Mouse (Mus musculus) liver, embryonic 15.5 days (tissue): Measurements from ENCODE around the gene BC067074. TPM values are rescaled to one million over a fixed set of nuclear protein-coding genes. Genes with fewer than 3 reads are reported as not detected.
"Not testable (repeated sequence)": the region's sequence is repeated elsewhere in the genome, so short reads cannot be mapped to it uniquely, and the experiment has no call there.

Source experiments
- ATAC-seq: fragments of 200-750 bp; cut with Nextera tagmentation; 2 replicates; pipeline ENCODE4 v1.8.0; 2017; ENCODE audit warnings: moderate number of reproducible peaks, mild to moderate bottlenecking, moderate library complexity; ENCODE audit not compliant: insufficient read depth
- H3K27ac ChIP-seq: fragments of 300-500 bp; sonication (generic); replicated peaks from 2 replicates; pipeline ENCODE4 v1.5.1; 2015; ENCODE audit warnings: mild to moderate bottlenecking, inconsistent platforms
- H3K27me3 ChIP-seq: fragments of 300-500 bp; sonication (generic); 2 replicates; pipeline ENCODE4 v1.6.1; 2015; ENCODE audit warnings: mild to moderate bottlenecking, inconsistent platforms
- H3K36me3 ChIP-seq: fragments of 300-500 bp; sonication (generic); replicated peaks from 2 replicates; pipeline ENCODE4 v1.6.1; 2015; ENCODE audit warnings: moderate library complexity, mild to moderate bottlenecking, inconsistent platforms
- H3K4me1 ChIP-seq: fragments of 300-500 bp; sonication (generic); replicated peaks from 2 replicates; pipeline ENCODE4 v1.6.1; 2015; ENCODE audit warnings: inconsistent platforms
- H3K4me2 ChIP-seq: fragments of 300-500 bp; sonication (generic); 2 replicates; pipeline ENCODE4 v1.6.1; 2015; ENCODE audit warnings: moderate library complexity, mild to moderate bottlenecking, inconsistent platforms
- H3K4me3 ChIP-seq: fragments of 300-500 bp; sonication (generic); replicated peaks from 2 replicates; pipeline ENCODE4 v1.5.1; 2015; ENCODE audit warnings: mild to moderate bottlenecking, inconsistent platforms
- H3K9ac ChIP-seq: fragments of 300-500 bp; sonication (generic); 2 replicates; pipeline ENCODE4 v1.6.1; 2015; ENCODE audit warnings: moderate library complexity, mild to moderate bottlenecking, inconsistent platforms
- H3K9me3 ChIP-seq: fragments of 300-500 bp; sonication (generic); replicated peaks from 2 replicates; pipeline ENCODE4 v1.6.1; 2016; ENCODE audit warnings: inconsistent platforms
- WGBS: fragments of 180-500 bp; shearing (Covaris S2); methylation state at CpG from one replicate; pipeline ENCODE4 v1.1.7; 2015; ENCODE audit warnings: mixed read lengths; ENCODE audit not compliant: insufficient replicate concordance; 5-methylcytosine and 5-hydroxymethylcytosine counted together
- polyA plus RNA-seq: library from polyadenylated mRNA; unstranded; fragments of >200 nt; fragmentation: Nextera tagmentation; extraction: Ambion mirVana; gene quantifications from 2 replicates; pipeline ENCODE4 v1.2.1, GENCODE M21; 2015

The BC067074 gene
- polyA plus RNA-seq, 1 experiment from 2014 or later, result 0.18 TPM

DNA sequence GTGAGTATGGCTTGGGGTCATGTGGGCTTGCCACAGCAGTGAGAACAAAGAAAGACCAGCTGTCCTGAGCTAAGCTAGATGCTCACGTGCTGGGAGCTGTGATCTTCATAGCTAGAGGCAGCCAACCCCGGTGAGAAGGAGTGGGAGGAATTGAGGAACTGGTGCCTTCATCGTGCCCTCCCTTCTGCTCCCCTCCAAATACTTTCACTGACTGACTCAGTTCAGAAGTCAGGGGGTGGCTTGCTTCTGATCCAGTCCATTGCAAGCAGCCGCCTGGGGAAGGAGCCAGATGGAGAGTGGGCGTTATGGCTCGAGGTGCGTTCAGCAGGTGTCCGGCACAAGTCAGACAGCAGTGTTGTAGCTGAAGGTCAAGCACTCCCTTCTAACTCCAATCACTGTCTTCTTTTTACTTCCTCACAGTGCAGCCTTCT is 86.0 kb downstream of the BC067074 start:
- Histone ChIP-seq H3K4me2 (no peak overlapping the region), H3K4me3 (no peak overlapping the region), H3K36me3 (no peaks in the 10 kb centered on the region), H3K27ac (no peak overlapping the region), H3K9me3 (no peaks in the 10 kb centered on the region), H3K9ac (no peak overlapping the region), H3K4me1 (no peaks in the 10 kb centered on the region), H3K27me3 (no peaks in the 10 kb centered on the region)
- no peak for ATAC-seq
- 55% methylated on average over 8 of the region's 8 CpGs for WGBS

DNA sequence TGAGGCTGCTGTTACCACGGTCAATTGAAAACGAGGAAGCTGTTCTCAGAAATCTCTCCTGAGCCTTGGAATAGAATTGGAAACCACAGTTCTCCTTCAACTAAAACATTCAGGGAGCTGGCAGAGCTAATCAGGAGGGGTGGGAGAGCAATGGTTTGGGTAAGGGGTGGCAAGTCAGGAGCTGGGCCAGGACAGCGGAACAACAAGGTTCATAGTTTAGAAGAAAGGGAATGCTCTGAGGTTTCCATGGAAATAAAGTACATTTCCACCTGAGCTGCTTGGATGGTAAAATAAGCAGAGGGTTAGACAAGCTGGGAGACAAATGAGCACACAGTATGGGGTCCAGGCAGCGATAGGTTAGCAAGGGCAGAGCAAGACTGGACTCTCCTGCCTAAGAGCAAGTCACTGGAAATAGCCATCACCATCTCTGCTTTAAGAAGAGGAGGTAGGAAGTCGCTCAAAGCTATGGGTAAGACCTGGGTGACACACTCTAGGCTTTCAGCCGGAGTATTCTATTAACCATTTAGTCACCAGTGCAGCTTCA is 86.9 kb downstream of the BC067074 start:
- H3K4me1 ChIP-seq, result no peaks in the 10 kb centered on the region
- no peak overlapping the region for H3K9ac ChIP-seq
- no peaks in the 10 kb centered on the region for H3K27me3 ChIP-seq
- H3K9me3 ChIP-seq, result no peaks in the 10 kb centered on the region
- no peaks in the 10 kb centered on the region for H3K36me3 ChIP-seq
- ATAC-seq, result no peak
- no peak overlapping the region for H3K27ac ChIP-seq
- no peak overlapping the region for H3K4me2 ChIP-seq
- H3K4me3 ChIP-seq, result no peak overlapping the region
- 41% methylated on average over 6 of the region's 6 CpGs for WGBS

- H3K9ac ChIP-seq, result no peak overlapping the region
- no peak overlapping the region for H3K4me3 ChIP-seq
- H3K4me2 ChIP-seq, result no peak overlapping the region
- H3K27me3 ChIP-seq, result no peaks in the 10 kb centered on the region
- no peaks in the 10 kb centered on the region for H3K4me1 ChIP-seq
- no peak overlapping the region for H3K27ac ChIP-seq
- no peaks in the 10 kb centered on the region for H3K36me3 ChIP-seq
- no peaks in the 10 kb centered on the region for H3K9me3 ChIP-seq
- 47% methylated on average over 1 of the region's 1 CpGs for WGBS
- ATAC-seq, result no peak
Measured at GRCm38 (mm10) chr13:113381710-113382109, 88.8 kb downstream of the BC067074 start.

DNA sequence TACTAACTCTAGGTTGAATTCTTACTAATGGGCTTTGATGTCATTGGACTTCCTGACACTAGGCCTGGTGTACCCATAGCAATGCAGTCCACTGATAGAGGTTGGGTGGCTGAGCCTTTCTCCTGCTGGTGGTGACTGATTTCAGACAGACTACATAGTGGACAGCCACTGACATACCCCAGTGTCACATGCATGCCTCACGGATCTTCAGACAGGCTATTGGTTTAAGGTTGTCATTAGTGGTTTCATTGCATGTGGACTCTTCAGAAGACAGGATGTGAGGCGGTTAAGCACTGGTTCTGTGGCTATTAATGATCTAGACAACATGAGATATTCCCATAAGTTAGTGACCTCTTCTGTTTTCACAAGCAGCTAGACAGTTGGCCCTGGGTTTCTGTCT is 89.2 kb downstream of the BC067074 start:
- Histone ChIP-seq H3K4me3 (no peak overlapping the region), H3K9me3 (no peaks in the 10 kb centered on the region), H3K36me3 (no peaks in the 10 kb centered on the region), H3K9ac (no peak overlapping the region), H3K4me2 (no peak overlapping the region), H3K27ac (no peak overlapping the region), H3K4me1 (no peaks in the 10 kb centered on the region), H3K27me3 (no peaks in the 10 kb centered on the region)
- ATAC-seq, result no peak
- 43% methylated on average over 2 of the region's 2 CpGs for WGBS

GRCm38 (mm10) chr13:113382770-113383169 is 89.8 kb downstream of the BC067074 start:
- not testable (repeated sequence) for H3K4me3 ChIP-seq, H3K9ac ChIP-seq, ATAC-seq, H3K4me2 ChIP-seq, H3K27me3 ChIP-seq, H3K36me3 ChIP-seq, H3K4me1 ChIP-seq, H3K9me3 ChIP-seq, H3K27ac ChIP-seq

DNA sequence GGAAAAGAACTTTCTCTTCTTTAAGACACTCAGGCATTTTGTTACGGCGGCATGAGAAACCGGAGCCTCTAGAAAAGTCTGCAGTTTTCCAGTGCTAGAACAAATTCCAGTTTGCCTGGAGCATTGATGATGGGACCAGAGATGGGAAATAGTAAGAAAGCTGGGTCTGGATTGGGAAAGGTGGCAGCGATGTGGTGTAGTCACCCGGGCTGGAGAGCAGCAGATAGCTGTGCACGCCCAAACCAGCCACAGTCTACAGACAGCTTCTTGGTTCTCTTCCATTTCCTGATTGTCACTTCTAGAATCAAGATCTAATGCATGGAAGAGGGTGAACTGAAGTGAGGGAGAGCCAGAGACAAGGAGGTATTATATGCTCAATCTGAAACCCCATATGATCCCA is 100.4 kb downstream of the BC067074 start:
- 74% methylated on average over 6 of the region's 6 CpGs for WGBS
- no peak for ATAC-seq
- H3K4me3 ChIP-seq, result no peak overlapping the region
- no peak overlapping the region for H3K27ac ChIP-seq
- H3K4me1 ChIP-seq, result no peaks in the 10 kb centered on the region
- H3K9me3 ChIP-seq, result no peaks in the 10 kb centered on the region
- no peaks in the 10 kb centered on the region for H3K27me3 ChIP-seq
- H3K9ac ChIP-seq, result no peak overlapping the region
- no peak overlapping the region for H3K4me2 ChIP-seq
- no peaks in the 10 kb centered on the region for H3K36me3 ChIP-seq

- Histone ChIP-seq H3K36me3 (no peaks in the 10 kb centered on the region), H3K27ac (no peak overlapping the region), H3K27me3 (no peaks in the 10 kb centered on the region), H3K4me2 (no peak overlapping the region), H3K4me3 (no peak overlapping the region), H3K9ac (no peak overlapping the region), H3K4me1 (no peaks in the 10 kb centered on the region), H3K9me3 (no peaks in the 10 kb centered on the region)
- ATAC-seq, result no peak
- WGBS, result 80% methylated on average over 15 of the region's 15 CpGs
Measured at GRCm38 (mm10) chr13:113394591-113394990, 101.6 kb downstream of the BC067074 start.

DNA sequence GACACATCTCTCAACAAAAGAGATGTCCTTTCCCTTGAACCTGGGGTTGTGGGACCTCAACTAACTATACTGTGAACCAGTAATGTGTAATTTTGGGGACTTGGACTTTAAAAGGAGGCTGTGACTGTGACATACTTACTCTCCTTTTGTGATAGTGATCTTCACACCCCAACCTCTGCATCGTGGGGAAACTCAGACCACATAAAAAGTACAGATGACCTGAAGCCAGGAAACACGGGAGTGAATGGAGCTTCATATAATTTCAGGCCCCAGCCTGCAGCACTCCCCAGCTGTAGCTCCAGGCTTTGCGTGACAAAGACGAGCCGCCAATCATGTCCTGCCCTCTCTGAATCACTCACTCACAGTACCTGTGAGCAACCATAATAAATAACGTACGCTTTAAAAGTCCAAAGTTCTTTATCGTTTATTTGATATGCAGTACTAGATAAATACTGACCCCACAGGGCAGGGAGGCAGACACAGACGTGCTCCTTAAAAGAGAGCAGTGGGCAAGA is 104.1 kb downstream of the BC067074 start:
- ATAC-seq, result no peak
- H3K27me3 ChIP-seq, result no peaks in the 10 kb centered on the region
- no peaks in the 10 kb centered on the region for H3K4me1 ChIP-seq
- no peak overlapping the region for H3K4me3 ChIP-seq
- no peaks in the 10 kb centered on the region for H3K9me3 ChIP-seq
- 58% methylated on average over 9 of the region's 9 CpGs for WGBS
- H3K27ac ChIP-seq, result no peak overlapping the region
- no peak overlapping the region for H3K4me2 ChIP-seq
- no peaks in the 10 kb centered on the region for H3K36me3 ChIP-seq
- H3K9ac ChIP-seq, result no peak overlapping the region

DNA sequence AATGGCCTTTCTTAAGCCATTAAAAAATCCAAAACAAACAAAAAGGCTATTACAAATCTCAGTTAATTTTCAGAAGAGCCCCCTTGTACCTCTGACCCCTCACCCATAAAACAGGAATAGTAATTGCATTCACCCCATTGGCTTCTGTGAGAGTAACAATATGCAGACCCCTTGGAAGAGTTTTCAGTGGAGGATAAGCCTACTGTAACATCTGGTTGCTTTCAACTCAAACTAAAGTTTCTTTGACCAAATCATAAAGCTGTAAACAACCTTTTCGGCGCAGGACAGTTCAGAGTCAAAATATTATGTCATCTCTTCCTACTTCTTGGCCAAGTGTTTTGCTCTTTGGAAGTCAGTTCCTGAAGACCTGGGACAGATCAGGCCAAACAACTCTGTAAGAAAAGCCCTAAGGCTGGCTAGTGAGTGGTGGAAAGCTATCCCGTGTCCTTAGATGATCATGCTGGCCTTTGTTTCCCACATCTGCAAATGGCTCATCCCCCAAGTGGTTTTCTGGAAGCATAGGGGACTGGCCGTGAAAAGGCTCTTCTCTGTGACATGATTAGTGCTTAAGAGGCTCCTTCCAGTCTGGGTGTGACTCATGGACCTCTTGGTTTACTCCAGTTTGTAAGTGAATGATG is 108.5 kb downstream of the BC067074 start:
- WGBS, result 55% methylated on average over 4 of the region's 4 CpGs
- Histone ChIP-seq H3K36me3 (no peaks in the 10 kb centered on the region), H3K27ac (no peak overlapping the region)

DNA sequence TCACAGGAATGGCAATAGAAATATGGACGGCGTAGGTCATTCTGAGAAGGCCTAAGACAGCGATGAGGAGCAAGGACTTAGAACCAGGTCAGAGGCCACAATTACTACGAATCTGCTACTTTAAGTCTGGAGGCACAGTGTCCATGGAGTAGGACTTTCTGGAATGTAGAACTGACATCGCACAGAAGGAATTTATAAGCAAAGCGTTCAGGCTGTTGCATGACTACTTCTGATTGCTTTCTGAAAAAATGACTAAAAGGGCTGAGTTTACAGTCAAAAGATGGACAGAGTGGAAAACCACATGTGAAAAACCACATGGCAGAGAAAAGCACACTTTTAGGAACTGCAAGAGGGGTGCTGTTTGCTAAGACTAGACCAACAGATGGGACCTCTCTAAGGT is 110.7 kb downstream of the BC067074 start:
- Histone ChIP-seq H3K9ac (no peak overlapping the region), H3K27me3 (no peaks in the 10 kb centered on the region), H3K36me3 (no peaks in the 10 kb centered on the region), H3K4me3 (no peak overlapping the region), H3K4me1 (no peaks in the 10 kb centered on the region), H3K27ac (no peak overlapping the region), H3K4me2 (no peak overlapping the region), H3K9me3 (no peaks in the 10 kb centered on the region)
- ATAC-seq, result no peak
- WGBS, result 78% methylated on average over 6 of the region's 6 CpGs

More for the DNA sequence above, 108.5 kb downstream of the BC067074 start:
- ATAC-seq, result no peak
- Histone ChIP-seq H3K4me1 (no peaks in the 10 kb centered on the region), H3K4me3 (no peak overlapping the region), H3K4me2 (no peak overlapping the region), H3K9me3 (no peaks in the 10 kb centered on the region), H3K27me3 (no peaks in the 10 kb centered on the region), H3K9ac (no peak overlapping the region)

DNA sequence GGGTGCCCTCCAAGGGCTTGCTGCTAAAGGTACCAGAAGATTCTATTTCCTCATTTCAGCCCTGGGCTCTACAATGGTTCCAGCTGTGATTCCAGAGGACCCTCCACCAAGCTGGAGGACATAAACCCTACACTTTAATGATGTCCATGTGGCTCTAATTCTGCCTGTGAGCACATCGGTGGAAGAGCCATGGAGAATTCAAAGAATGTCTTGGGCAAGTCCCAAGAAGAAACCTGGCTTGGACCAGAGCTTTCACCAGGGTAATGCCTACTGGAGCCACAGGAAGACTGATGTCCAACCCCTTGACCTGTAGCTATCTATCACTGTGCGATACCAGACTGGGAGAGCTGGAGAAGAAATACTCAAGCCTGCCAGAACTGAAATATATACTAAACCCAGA is 111.2 kb downstream of the BC067074 start:
- no peak for ATAC-seq
- Histone ChIP-seq H3K27ac (no peak overlapping the region), H3K9me3 (no peaks in the 10 kb centered on the region), H3K36me3 (no peaks in the 10 kb centered on the region), H3K4me3 (no peak overlapping the region), H3K4me2 (no peak overlapping the region), H3K9ac (no peak overlapping the region), H3K4me1 (no peaks in the 10 kb centered on the region), H3K27me3 (no peaks in the 10 kb centered on the region)
- 70% methylated on average over 2 of the region's 2 CpGs for WGBS

DNA sequence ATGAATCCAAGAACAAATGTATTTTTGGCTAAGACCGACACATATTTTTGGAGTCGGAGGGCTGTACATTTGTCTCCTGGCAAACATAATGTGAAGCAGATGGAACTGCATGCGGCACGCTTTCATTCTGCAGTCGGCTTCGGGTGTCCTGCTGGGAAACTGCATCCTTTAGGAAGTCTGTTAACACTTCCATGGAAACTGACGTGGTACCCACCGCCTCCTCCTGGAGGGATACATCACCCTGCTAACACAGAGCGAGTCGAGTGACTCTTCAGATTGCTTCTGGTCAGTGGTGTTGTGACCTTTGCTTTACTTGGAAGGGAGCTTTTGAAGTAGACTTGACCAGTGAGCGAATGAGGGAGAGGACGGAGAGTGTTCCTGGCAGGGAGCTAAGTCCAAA is 117.0 kb downstream of the BC067074 start:
- Histone ChIP-seq H3K27me3 (no peaks in the 10 kb centered on the region), H3K27ac (no peak overlapping the region), H3K4me1 (no peaks in the 10 kb centered on the region), H3K4me3 (no peak overlapping the region), H3K36me3 (no peaks in the 10 kb centered on the region), H3K4me2 (no peak overlapping the region), H3K9me3 (no peaks in the 10 kb centered on the region), H3K9ac (no peak overlapping the region)
- WGBS, result 72% methylated on average over 12 of the region's 12 CpGs
- no peak for ATAC-seq
